Mouse (Mus musculus): Measurements from ENCODE around the gene Irf4.

GRCm38 (mm10) chr13:30758789-30759381, 9.9 kb downstream of the Irf4 start:
- TF ChIP-seq POLR2A (IDR thresholded peaks at IDR 0.05; ENCODE audit: insufficient read length, low read depth) (no peak), SRF (IDR thresholded peaks at IDR 0.05; ENCODE audit: control insufficient read depth, insufficient read length, low read depth) (no peak), E2F4 (IDR thresholded peaks at IDR 0.05; ENCODE audit: insufficient read depth) (no peak), MYOD1 (IDR thresholded peaks at IDR 0.05; ENCODE audit: control insufficient read depth in 1 of 3, insufficient read length in 2 of 3, low read depth in 2 of 3) (no peak)
